Mouse (Mus musculus): ENCODE data around the gene Idh3g. TPM values are rescaled to one million over a fixed set of nuclear protein-coding genes. Genes with fewer than 3 reads are reported as not detected.

The Idh3g gene
- total and polyA plus RNA-seq, 2 experiments from 2014 or later: 648 to 913 TPM

- Histone ChIP-seq H3K9ac (replicated peaks; ENCODE audit: low read depth, low read length) (no peak overlapping the region), H3K4me2 (ENCODE audit: low read depth, low read length) (no peak overlapping the region), H3K9me3 (replicated peaks; ENCODE audit: control insufficient read depth, low read length) (no peaks in the 10 kb centered on the region), H3K4me3 (ENCODE audit: low read depth, low read length) (no peak overlapping the region), H3K4me1 (ENCODE audit: control insufficient read depth, insufficient read depth) (no peaks in the 10 kb centered on the region), H3K36me3 (replicated peaks; ENCODE audit: control insufficient read depth, insufficient read depth, low read length) (no peaks in the 10 kb centered on the region), H3K27me3 (ENCODE audit: control insufficient read depth, insufficient read depth, low read length) (no peaks in the 10 kb centered on the region), H3K27ac (ENCODE audit: low read depth) (no peak overlapping the region)
- TF ChIP-seq CTCF (IDR thresholded peaks at IDR 0.05; ENCODE audit: low read depth): no peak
- no peak for TF ChIP-seq EP300 (IDR thresholded peaks at IDR 0.05; ENCODE audit: low read depth)
- WGBS: 50% methylated on average over 3 of the region's 3 CpGs
- DNase-seq (ENCODE audit: low spot score) (no peak), ATAC-seq (ENCODE audit: insufficient read depth, low read depth) (no peak)
These were observed 30.1 kb upstream of the Idh3g start for GRCm38 (mm10) chrX:73816596-73817314.

- Histone ChIP-seq H3K27ac (ENCODE audit: low read depth) (no peak overlapping the region), H3K9ac (replicated peaks; ENCODE audit: low read depth, low read length) (no peak overlapping the region), H3K4me1 (ENCODE audit: control insufficient read depth, insufficient read depth) (no peaks in the 10 kb centered on the region), H3K9me3 (replicated peaks; ENCODE audit: control insufficient read depth, low read length) (no peaks in the 10 kb centered on the region), H3K27me3 (ENCODE audit: control insufficient read depth, insufficient read depth, low read length) (no peaks in the 10 kb centered on the region), H3K4me2 (ENCODE audit: low read depth, low read length) (peak overlapping the region; percentile 39; the same call in 1 of the 2 replicates), H3K36me3 (replicated peaks; ENCODE audit: control insufficient read depth, insufficient read depth, low read length) (no peaks in the 10 kb centered on the region), H3K4me3 (ENCODE audit: low read depth, low read length) (no peak overlapping the region; the same call in 1 of the 2 replicates)
- 11% methylated on average over 14 of the region's 14 CpGs for WGBS
- DNase-seq (ENCODE audit: low spot score) (no peak), ATAC-seq (ENCODE audit: insufficient read depth, low read depth) (no peak)
- TF ChIP-seq CTCF (IDR thresholded peaks at IDR 0.05; ENCODE audit: low read depth) (no peak), EP300 (IDR thresholded peaks at IDR 0.05; ENCODE audit: low read depth) (no peak)
These were observed 28.4 kb upstream of the Idh3g start for GRCm38 (mm10) chrX:73815072-73815471.

DNA sequence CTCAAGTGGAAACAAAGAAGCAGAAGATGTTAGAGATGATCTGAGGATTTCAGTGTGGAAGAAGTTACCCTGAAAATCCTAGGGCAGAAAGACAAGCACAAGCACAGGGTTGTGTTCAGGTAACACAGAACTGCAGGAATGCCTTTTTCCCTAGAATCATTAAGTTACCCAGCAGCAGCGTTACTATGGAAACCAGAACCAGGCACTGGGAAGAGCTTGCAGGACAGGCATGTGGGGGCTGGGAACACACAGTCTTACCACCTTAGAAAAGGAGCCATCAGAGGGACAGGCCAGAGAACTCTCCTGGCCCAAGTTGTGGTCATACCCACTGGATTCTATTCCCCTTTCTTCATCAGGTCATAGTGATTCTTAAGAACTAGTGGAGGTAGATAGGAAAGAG, 19.1 kb upstream of the Idh3g start:
- Histone ChIP-seq H3K4me3 (ENCODE audit: low read depth, low read length) (no peak overlapping the region), H3K4me1 (ENCODE audit: control insufficient read depth, insufficient read depth) (no peaks in the 10 kb centered on the region), H3K4me2 (ENCODE audit: low read depth, low read length) (no peak overlapping the region), H3K9me3 (replicated peaks; ENCODE audit: control insufficient read depth, low read length) (no peaks in the 10 kb centered on the region), H3K27me3 (ENCODE audit: control insufficient read depth, insufficient read depth, low read length) (no peaks in the 10 kb centered on the region), H3K36me3 (replicated peaks; ENCODE audit: control insufficient read depth, insufficient read depth, low read length) (no peaks in the 10 kb centered on the region), H3K27ac (ENCODE audit: low read depth) (no peak overlapping the region), H3K9ac (replicated peaks; ENCODE audit: low read depth, low read length) (no peak overlapping the region)
- no peak for DNase-seq (ENCODE audit: low spot score)
- WGBS: 56% methylated on average over 1 of the region's 1 CpGs
- TF ChIP-seq EP300 (IDR thresholded peaks at IDR 0.05; ENCODE audit: low read depth): no peak
- no peak for TF ChIP-seq CTCF (IDR thresholded peaks at IDR 0.05; ENCODE audit: low read depth)
- no peak for ATAC-seq (ENCODE audit: insufficient read depth, low read depth)

GRCm38 (mm10) chrX:73798502-73798901, 11.8 kb upstream of the Idh3g start:
- Histone ChIP-seq H3K9me3 (replicated peaks; ENCODE audit: control insufficient read depth, low read length) (no peaks in the 10 kb centered on the region), H3K4me2 (ENCODE audit: low read depth, low read length) (no peak overlapping the region), H3K9ac (replicated peaks; ENCODE audit: low read depth, low read length) (no peak overlapping the region), H3K27me3 (ENCODE audit: control insufficient read depth, insufficient read depth, low read length) (no peaks in the 10 kb centered on the region), H3K4me1 (ENCODE audit: control insufficient read depth, insufficient read depth) (no peaks in the 10 kb centered on the region), H3K4me3 (ENCODE audit: low read depth, low read length) (no peak overlapping the region), H3K36me3 (replicated peaks; ENCODE audit: control insufficient read depth, insufficient read depth, low read length) (no peaks in the 10 kb centered on the region), H3K27ac (ENCODE audit: low read depth) (no peak overlapping the region)
- WGBS: 34% methylated on average over 9 of the region's 9 CpGs
- DNase-seq (ENCODE audit: low spot score) (peak; percentile 55), ATAC-seq (ENCODE audit: insufficient read depth, low read depth) (peak; percentile 87)
- TF ChIP-seq CTCF (IDR thresholded peaks at IDR 0.05; ENCODE audit: low read depth): peak; percentile 83
- no peak for TF ChIP-seq EP300 (IDR thresholded peaks at IDR 0.05; ENCODE audit: low read depth)

GRCm38 (mm10) chrX:73797511-73797910, 10.8 kb upstream of the Idh3g start:
- Histone ChIP-seq H3K9me3 (replicated peaks; ENCODE audit: control insufficient read depth, low read length) (no peaks in the 10 kb centered on the region), H3K27ac (ENCODE audit: low read depth) (no peak overlapping the region), H3K4me3 (ENCODE audit: low read depth, low read length) (no peak overlapping the region), H3K27me3 (ENCODE audit: control insufficient read depth, insufficient read depth, low read length) (no peaks in the 10 kb centered on the region), H3K4me2 (ENCODE audit: low read depth, low read length) (no peak overlapping the region), H3K4me1 (ENCODE audit: control insufficient read depth, insufficient read depth) (no peaks in the 10 kb centered on the region), H3K36me3 (replicated peaks; ENCODE audit: control insufficient read depth, insufficient read depth, low read length) (no peaks in the 10 kb centered on the region), H3K9ac (replicated peaks; ENCODE audit: low read depth, low read length) (no peak overlapping the region)
- ATAC-seq (ENCODE audit: insufficient read depth, low read depth) (no peak), DNase-seq (ENCODE audit: low spot score) (no peak)
- 69% methylated on average over 2 of the region's 2 CpGs for WGBS
- no peak for TF ChIP-seq CTCF (IDR thresholded peaks at IDR 0.05; ENCODE audit: low read depth)
- no peak for TF ChIP-seq EP300 (IDR thresholded peaks at IDR 0.05; ENCODE audit: low read depth)

DNA sequence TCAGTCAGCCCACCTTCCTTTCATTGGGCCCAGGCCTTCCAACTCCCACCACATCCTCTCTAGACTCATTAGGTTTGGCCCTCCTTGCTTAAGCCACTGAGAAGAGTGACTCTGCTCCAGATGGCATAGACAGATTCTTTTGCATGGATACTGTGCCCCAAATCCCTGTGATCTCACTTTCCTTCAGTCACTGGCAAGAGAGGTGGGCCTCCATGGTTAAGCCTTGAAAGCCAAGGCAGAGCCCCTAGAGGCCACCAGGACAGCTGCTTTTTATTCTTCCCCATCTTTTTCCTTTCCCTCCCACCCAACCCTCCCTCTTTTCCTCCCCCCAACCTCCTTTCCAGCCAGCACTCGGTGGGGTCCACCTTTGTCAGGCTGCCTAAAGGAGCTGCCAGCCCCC, 6.8 kb upstream of the Idh3g start:
- Histone ChIP-seq H3K9ac (replicated peaks; ENCODE audit: low read depth, low read length) (no peak overlapping the region), H3K9me3 (replicated peaks; ENCODE audit: control insufficient read depth, low read length) (no peaks in the 10 kb centered on the region), H3K27me3 (ENCODE audit: control insufficient read depth, insufficient read depth, low read length) (no peaks in the 10 kb centered on the region), H3K4me2 (ENCODE audit: low read depth, low read length) (no peak overlapping the region), H3K27ac (ENCODE audit: low read depth) (no peak overlapping the region), H3K36me3 (replicated peaks; ENCODE audit: control insufficient read depth, insufficient read depth, low read length) (peaks cover 9% of the 10 kb centered on the region; the same call in 1 of the 2 replicates), H3K4me1 (ENCODE audit: control insufficient read depth, insufficient read depth) (no peaks in the 10 kb centered on the region; the same call in 1 of the 2 replicates), H3K4me3 (ENCODE audit: low read depth, low read length) (no peak overlapping the region)
- WGBS: 10% methylated on average over 1 of the region's 1 CpGs
- ATAC-seq (ENCODE audit: insufficient read depth, low read depth) (no peak), DNase-seq (ENCODE audit: low spot score) (no peak)
- TF ChIP-seq CTCF (IDR thresholded peaks at IDR 0.05; ENCODE audit: low read depth) (no peak), EP300 (IDR thresholded peaks at IDR 0.05; ENCODE audit: low read depth) (no peak)
